Mouse (Mus musculus): Measurements from ENCODE around the gene Tenm4. TPM values are rescaled to one million over a fixed set of nuclear protein-coding genes. Genes with fewer than 3 reads are reported as not detected.

The Tenm4 gene
- total RNA-seq, 1 experiment = 38.9 TPM

DNA sequence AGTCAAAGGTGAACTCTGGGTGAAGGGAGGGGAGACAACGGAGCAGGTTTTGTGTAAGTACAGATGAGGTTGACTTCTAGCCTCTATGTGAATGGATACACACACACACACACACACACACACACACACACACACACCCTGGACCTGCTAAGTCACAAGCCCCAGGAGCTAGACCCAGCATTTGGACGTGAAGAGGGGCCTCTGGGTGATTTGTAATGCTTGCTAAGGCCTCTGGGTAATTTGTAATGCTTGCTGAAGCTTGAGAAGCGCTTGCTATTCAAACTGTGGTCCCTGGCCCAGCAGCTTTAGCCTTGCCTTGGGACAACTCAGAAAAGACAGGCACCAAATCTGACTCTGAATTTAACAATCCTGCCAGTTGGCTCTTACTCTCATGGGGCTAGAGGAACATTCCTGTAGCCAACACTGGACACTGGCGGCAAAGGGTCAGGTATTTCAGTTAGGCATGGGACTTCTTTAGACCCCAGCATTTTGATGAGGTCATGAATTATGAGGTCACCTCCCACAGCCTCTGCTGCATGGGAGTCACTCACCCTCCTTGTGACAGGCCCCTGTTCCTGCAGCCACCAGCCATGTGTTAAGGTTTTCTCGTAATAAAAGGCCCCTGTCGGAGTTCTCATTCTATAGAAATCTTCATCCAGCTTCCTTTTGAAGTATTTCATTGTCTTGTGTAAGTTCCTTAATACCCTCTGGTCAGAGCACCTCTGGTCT, 237.3 kb downstream of the Tenm4 start:
- Histone ChIP-seq H3K9ac (ENCODE audit: insufficient read depth, low read depth, low read length, poor library complexity, severe bottlenecking) (no peak overlapping the region), H3K9me3 (ENCODE audit: control insufficient read depth, insufficient read depth, low read depth, low read length) (no peaks in the 10 kb centered on the region), H3K36me3 (ENCODE audit: control insufficient read depth, insufficient read depth, low read length, poor library complexity, severe bottlenecking) (no peaks in the 10 kb centered on the region), H3K4me3 (ENCODE audit: insufficient read depth in 1 of 2, low read depth in 1 of 2, low read length in 2 of 2, poor library complexity in 1 of 2, severe bottlenecking in 1 of 2) (no peak overlapping the region), H3K27ac (ENCODE audit: insufficient read depth, low read depth, low read length, poor library complexity, severe bottlenecking) (no peak overlapping the region), H3K4me1 (ENCODE audit: control insufficient read depth in 2 of 2, insufficient read depth in 2 of 2, low read length in 2 of 2, poor library complexity in 1 of 2) (no peaks in the 10 kb centered on the region)
- DNase-seq (ENCODE audit: low read depth, low spot score) = no peak
- in situ Hi-C loops (cut with MboI; ENCODE audit: low sequenced_read_pairs in 2 of 2, unreplicated experiment in 2 of 2) = no loop called here
- TF ChIP-seq CHD2 (IDR thresholded peaks at IDR 0.05; ENCODE audit: low read depth, low read length) = no peak

DNA sequence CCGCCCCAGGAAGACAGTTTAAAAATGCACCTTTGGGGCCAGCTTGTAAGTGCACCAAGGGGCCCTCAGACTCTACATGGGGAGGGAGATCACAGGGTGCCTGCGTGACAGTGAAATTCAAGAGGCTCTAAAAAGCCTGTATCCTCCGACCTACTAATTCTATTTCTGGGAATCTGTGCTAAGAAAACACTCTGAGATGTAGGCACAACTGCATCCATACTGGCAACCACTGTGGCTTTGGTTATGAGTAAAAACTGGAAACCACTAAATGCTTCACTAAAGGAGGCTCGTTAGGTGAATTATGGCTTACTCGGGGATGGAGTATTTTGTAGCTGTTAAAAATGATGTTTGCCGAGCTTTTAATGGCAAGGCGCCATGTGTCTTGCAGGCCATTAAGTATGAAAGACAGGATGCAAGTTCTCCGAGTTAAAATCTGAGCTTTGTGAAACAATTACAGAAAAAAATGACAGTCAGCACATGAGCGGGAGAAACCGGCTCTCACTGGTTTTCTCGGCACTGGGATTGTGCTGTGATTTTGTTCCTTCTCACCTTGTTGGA, 238.4 kb downstream of the Tenm4 start:
- H3K4me1 ChIP-seq (ENCODE audit: control insufficient read depth in 2 of 2, insufficient read depth in 2 of 2, low read length in 2 of 2, poor library complexity in 1 of 2) = no peaks in the 10 kb centered on the region

DNA sequence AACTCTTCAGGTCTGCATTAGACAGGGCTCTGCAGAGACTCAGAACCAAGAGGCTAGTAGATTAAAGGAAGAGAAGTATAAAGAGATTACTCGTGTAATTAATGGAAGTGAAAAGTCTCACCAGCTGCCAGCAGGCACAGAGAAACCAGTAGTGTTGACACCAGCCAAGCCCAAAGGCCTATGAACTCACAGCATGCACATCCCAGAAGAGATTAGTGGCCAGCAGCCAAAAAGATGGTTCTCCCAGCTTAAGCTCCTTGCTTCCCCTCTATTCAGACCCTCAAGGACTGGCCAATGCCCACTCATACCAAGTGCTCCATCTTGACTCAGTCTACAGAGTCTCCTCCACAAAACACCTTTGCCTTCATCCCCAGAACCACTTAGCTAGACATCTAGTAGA, 242.8 kb downstream of the Tenm4 start:
- TF ChIP-seq ZNF384 (IDR thresholded peaks at IDR 0.05; ENCODE audit: low read depth, low read length) (no peak), CHD2 (IDR thresholded peaks at IDR 0.05; ENCODE audit: low read depth, low read length) (no peak), ZC3H11A (IDR thresholded peaks at IDR 0.05; ENCODE audit: borderline replicate concordance, low read depth, low read length) (no peak), HCFC1 (IDR thresholded peaks at IDR 0.05; ENCODE audit: borderline replicate concordance, insufficient read depth, low read length) (no peak), MAFK (IDR thresholded peaks at IDR 0.05; ENCODE audit: insufficient read depth, low read depth, low read length) (no peak)
- H3K9me3 ChIP-seq (ENCODE audit: control insufficient read depth, insufficient read depth, low read depth, low read length) = no peaks in the 10 kb centered on the region
- H3K27ac ChIP-seq (ENCODE audit: insufficient read depth, low read depth, low read length, poor library complexity, severe bottlenecking) = no peak overlapping the region
- no peaks in the 10 kb centered on the region for H3K36me3 ChIP-seq (ENCODE audit: control insufficient read depth, insufficient read depth, low read length, poor library complexity, severe bottlenecking)
- H3K4me1 ChIP-seq (ENCODE audit: control insufficient read depth in 2 of 2, insufficient read depth in 2 of 2, low read length in 2 of 2, poor library complexity in 1 of 2) = 0 out of 4 replicates have a peak, but pooled peaks cover 0 to 2% of the 10 kb centered on the region in 2 experiments
- no peak overlapping the region for H3K9ac ChIP-seq (ENCODE audit: insufficient read depth, low read depth, low read length, poor library complexity, severe bottlenecking)
- H3K4me3 ChIP-seq (ENCODE audit: insufficient read depth in 1 of 2, low read depth in 1 of 2, low read length in 2 of 2, poor library complexity in 1 of 2, severe bottlenecking in 1 of 2) = no peak overlapping the region
- DNase-seq (ENCODE audit: low read depth, low spot score) = no peak
- in situ Hi-C loops (cut with MboI; ENCODE audit: low sequenced_read_pairs in 2 of 2, unreplicated experiment in 2 of 2) = no loop called here

More for the DNA sequence above, 238.4 kb downstream of the Tenm4 start:
- H3K9ac ChIP-seq (ENCODE audit: insufficient read depth, low read depth, low read length, poor library complexity, severe bottlenecking) = no peak overlapping the region
- no peaks in the 10 kb centered on the region for H3K36me3 ChIP-seq (ENCODE audit: control insufficient read depth, insufficient read depth, low read length, poor library complexity, severe bottlenecking)
- in situ Hi-C loops (cut with MboI; ENCODE audit: low sequenced_read_pairs in 2 of 2, unreplicated experiment in 2 of 2) = no loop called here
- no peak overlapping the region for H3K27ac ChIP-seq (ENCODE audit: insufficient read depth, low read depth, low read length, poor library complexity, severe bottlenecking)
- no peak for DNase-seq (ENCODE audit: low read depth, low spot score)
- H3K9me3 ChIP-seq (ENCODE audit: control insufficient read depth, insufficient read depth, low read depth, low read length) = no peaks in the 10 kb centered on the region
- H3K4me3 ChIP-seq (ENCODE audit: insufficient read depth in 1 of 2, low read depth in 1 of 2, low read length in 2 of 2, poor library complexity in 1 of 2, severe bottlenecking in 1 of 2) = no peak overlapping the region
- TF ChIP-seq ZNF384 (IDR thresholded peaks at IDR 0.05; ENCODE audit: low read depth, low read length) (no peak), ZC3H11A (IDR thresholded peaks at IDR 0.05; ENCODE audit: borderline replicate concordance, low read depth, low read length) (no peak), HCFC1 (IDR thresholded peaks at IDR 0.05; ENCODE audit: borderline replicate concordance, insufficient read depth, low read length) (no peak), MAFK (IDR thresholded peaks at IDR 0.05; ENCODE audit: insufficient read depth, low read depth, low read length) (no peak), CHD2 (IDR thresholded peaks at IDR 0.05; ENCODE audit: low read depth, low read length) (no peak)

DNA sequence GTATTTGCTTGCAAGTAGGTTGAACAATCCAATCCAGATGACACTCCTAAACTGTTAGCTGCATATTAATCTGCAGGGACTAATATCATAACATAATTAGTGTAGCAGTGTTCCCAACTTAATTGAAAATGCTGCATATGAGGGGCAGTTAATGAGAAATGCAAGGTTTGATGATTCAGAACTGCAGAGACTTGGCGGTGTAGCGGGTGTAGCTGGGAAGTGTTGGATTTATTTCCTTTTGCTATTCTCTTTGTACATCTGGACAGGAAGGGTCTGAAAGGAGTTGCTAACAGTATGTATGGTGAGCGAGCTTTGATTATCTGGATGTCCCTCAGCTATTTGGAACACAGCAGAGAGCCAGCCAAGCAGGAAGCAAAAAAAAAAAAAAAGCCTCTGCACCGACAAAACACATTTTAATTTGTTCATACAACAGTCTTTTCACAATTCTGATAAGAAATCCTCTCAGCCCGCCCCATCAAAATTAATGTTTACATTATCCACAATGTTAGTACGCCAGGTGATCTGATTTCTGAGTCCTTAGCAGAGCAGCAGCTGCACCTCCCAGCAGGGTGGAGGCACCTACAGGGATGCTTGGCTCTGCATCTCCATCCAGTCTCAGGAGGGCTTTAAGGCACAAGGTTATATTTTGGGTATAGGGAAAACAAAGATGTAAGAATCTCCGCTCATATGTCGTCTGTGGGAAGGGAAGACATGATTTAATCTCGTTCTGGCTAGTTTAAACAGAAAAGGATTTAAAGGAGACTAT, 243.4 kb downstream of the Tenm4 start:
- Histone ChIP-seq H3K36me3 (ENCODE audit: control insufficient read depth, insufficient read depth, low read length, poor library complexity, severe bottlenecking) (no peaks in the 10 kb centered on the region), H3K9me3 (ENCODE audit: control insufficient read depth, insufficient read depth, low read depth, low read length) (no peaks in the 10 kb centered on the region), H3K27ac (ENCODE audit: insufficient read depth, low read depth, low read length, poor library complexity, severe bottlenecking) (no peak overlapping the region), H3K4me1 (ENCODE audit: control insufficient read depth in 2 of 2, insufficient read depth in 2 of 2, low read length in 2 of 2, poor library complexity in 1 of 2) (0 out of 4 replicates have a peak, but pooled peaks cover 0 to 2% of the 10 kb centered on the region in 2 experiments), H3K4me3 (ENCODE audit: insufficient read depth in 1 of 2, low read depth in 1 of 2, low read length in 2 of 2, poor library complexity in 1 of 2, severe bottlenecking in 1 of 2) (no peak overlapping the region), H3K9ac (ENCODE audit: insufficient read depth, low read depth, low read length, poor library complexity, severe bottlenecking) (no peak overlapping the region)
- no peak for DNase-seq (ENCODE audit: low read depth, low spot score)
- no peak for TF ChIP-seq ZNF384 (IDR thresholded peaks at IDR 0.05; ENCODE audit: low read depth, low read length)
- in situ Hi-C loops (cut with MboI; ENCODE audit: low sequenced_read_pairs in 2 of 2, unreplicated experiment in 2 of 2) = no loop called here
